Mouse (Mus musculus) forebrain, embryonic 14.5 days (tissue): ENCODE measurements around the gene Tor2a. TPM values are rescaled to one million over a fixed set of nuclear protein-coding genes. Genes with fewer than 3 reads are reported as not detected.

Experiments used
- ATAC-seq: fragments of 200-750 bp; cut with Nextera tagmentation; 2 replicates; pipeline ENCODE4 v1.8.0; 2017; ENCODE audit warnings: mild to moderate bottlenecking, moderate library complexity
- DNase-seq: peaks from one replicate; pipeline ENCODE4 v3.0.0-alpha.2; 2015; ENCODE audit warnings: low spot score
- H3K27ac ChIP-seq: fragments of 300-500 bp; sonication (generic); 2 replicates; pipeline ENCODE4 v1.5.1; 2014; ENCODE audit warnings: low read depth, mild to moderate bottlenecking, control low read depth, low read length, moderate library complexity
- H3K27me3 ChIP-seq: fragments of 300-500 bp; sonication (generic); replicated peaks from 2 replicates; pipeline ENCODE4 v1.6.1; 2014; ENCODE audit warnings: low read length, control low read depth, mixed read lengths; ENCODE audit not compliant: control insufficient read depth, insufficient read depth
- H3K36me3 ChIP-seq: fragments of 300-500 bp; sonication (generic); 2 replicates; pipeline ENCODE4 v1.6.1; 2014; ENCODE audit warnings: low read length, control low read depth; ENCODE audit not compliant: control insufficient read depth, insufficient read depth
- H3K4me1 ChIP-seq: fragments of 300-500 bp; sonication (generic); 2 replicates; pipeline ENCODE4 v1.6.1; 2014; ENCODE audit warnings: antibody characterized with exemption, low read length, control low read depth; ENCODE audit not compliant: control insufficient read depth, insufficient read depth
- H3K4me2 ChIP-seq: fragments of 300-500 bp; sonication (generic); 2 replicates; pipeline ENCODE4 v1.6.1; 2014; ENCODE audit warnings: mild to moderate bottlenecking, control low read depth, low read length
- H3K4me3 ChIP-seq: fragments of 300-500 bp; sonication (generic); 2 replicates; pipeline ENCODE4 v1.5.1; 2014; ENCODE audit warnings: low read depth, low read length, control low read depth
- H3K9ac ChIP-seq: fragments of 300-500 bp; sonication (generic); 2 replicates; pipeline ENCODE4 v1.6.1; 2014; ENCODE audit warnings: mild to moderate bottlenecking, low read length, control low read depth, moderate library complexity
- H3K9me3 ChIP-seq: fragments of 300-500 bp; sonication (generic); replicated peaks from 2 replicates; pipeline ENCODE4 v1.6.1; 2016; ENCODE audit warnings: low read length, control low read depth, mixed read lengths; ENCODE audit not compliant: control insufficient read depth
- WGBS: fragments of 180-500 bp; shearing (Covaris S2); extraction: QIAGEN DNeasy Blood & Tissue Kit; methylation state at CpG from one replicate; pipeline ENCODE4 v1.1.7; 2014; 5-methylcytosine and 5-hydroxymethylcytosine counted together
- polyA plus RNA-seq: library from polyadenylated mRNA; unstranded; fragments of >200 nt; fragmentation: Nextera tagmentation; extraction: Ambion mirVana; gene quantifications from 2 replicates; pipeline ENCODE4 v1.2.1, GENCODE M21; 2014

Tor2a gene
- polyA plus RNA-seq, 1 experiment from 2014 or later, result 71.2 TPM

GRCm38 (mm10) chr2:32778081-32778480 is 21.0 kb downstream of the Tor2a start:
- Histone ChIP-seq H3K27ac (no peak overlapping the region), H3K36me3 (no peaks in the 10 kb centered on the region), H3K27me3 (no peaks in the 10 kb centered on the region), H3K4me3 (no peak overlapping the region), H3K9ac (no peak overlapping the region), H3K4me2 (no peak overlapping the region), H3K9me3 (no peaks in the 10 kb centered on the region), H3K4me1 (peaks cover 5% of the 10 kb centered on the region)
- 93% methylated on average over 6 of the region's 6 CpGs for WGBS
- ATAC-seq, result no peak
- DNase-seq, result no peak

GRCm38 (mm10) chr2:32779131-32779530 is 22.1 kb downstream of the Tor2a start:
- Histone ChIP-seq H3K4me3 (no peak overlapping the region), H3K36me3 (no peaks in the 10 kb centered on the region), H3K9me3 (no peaks in the 10 kb centered on the region), H3K27me3 (no peaks in the 10 kb centered on the region), H3K4me1 (peaks cover 5% of the 10 kb centered on the region), H3K9ac (no peak overlapping the region), H3K27ac (no peak overlapping the region), H3K4me2 (no peak overlapping the region)
- 13% methylated on average over 8 of the region's 8 CpGs for WGBS
- DNase-seq (peak; percentile 59), ATAC-seq (no peak)

- Histone ChIP-seq H3K36me3 (no peaks in the 10 kb centered on the region), H3K27ac (no peak overlapping the region), H3K27me3 (no peaks in the 10 kb centered on the region), H3K9me3 (no peaks in the 10 kb centered on the region), H3K4me3 (no peak overlapping the region), H3K4me2 (no peak overlapping the region), H3K9ac (no peak overlapping the region), H3K4me1 (peaks cover 5% of the 10 kb centered on the region)
- ATAC-seq (no peak), DNase-seq (no peak)
- 91% methylated on average over 6 of the region's 6 CpGs for WGBS
Observed at GRCm38 (mm10) chr2:32779714-32780113, 22.7 kb downstream of the Tor2a start.

GRCm38 (mm10) chr2:32781710-32782109 is 24.7 kb downstream of the Tor2a start:
- no peak for ATAC-seq
- 78% methylated on average over 6 of the region's 6 CpGs for WGBS

GRCm38 (mm10) chr2:32784048-32784681 is 27.1 kb downstream of the Tor2a start, which contains the start of gene Cfap157:
Gene Cfap157, minus strand, starts transcription at chr2:32784428.
- no peak within 1 kb of the TSS for H3K27ac ChIP-seq
- WGBS, result 70% methylated on average over 4 of the region's 4 CpGs
- H3K36me3 ChIP-seq, result peaks cover 3% of the 10 kb centered on the region; the same call in 1 of the 2 replicates
- H3K27me3 ChIP-seq, result no peaks in the 10 kb centered on the region
- no peak within 1 kb of the TSS for H3K4me3 ChIP-seq
- no peaks in the 10 kb centered on the region for H3K4me1 ChIP-seq
- no peak within 1 kb of the TSS for H3K4me2 ChIP-seq
- ATAC-seq, result no peak
- peak; percentile 37 for DNase-seq
- H3K9me3 ChIP-seq, result no peaks in the 10 kb centered on the region
- H3K9ac ChIP-seq, result no peak within 1 kb of the TSS

More at GRCm38 (mm10) chr2:32781710-32782109, 24.7 kb downstream of the Tor2a start:
- DNase-seq, result no peak
- no peaks in the 10 kb centered on the region for H3K9me3 ChIP-seq
- H3K27me3 ChIP-seq, result no peaks in the 10 kb centered on the region
- no peaks in the 10 kb centered on the region for H3K4me1 ChIP-seq
- H3K4me3 ChIP-seq, result no peak overlapping the region
- no peaks in the 10 kb centered on the region for H3K36me3 ChIP-seq
- no peak overlapping the region for H3K4me2 ChIP-seq
- no peak overlapping the region for H3K27ac ChIP-seq
- H3K9ac ChIP-seq, result no peak overlapping the region

GRCm38 (mm10) chr2:32787176-32787575 is 30.1 kb downstream of the Tor2a start:
- Histone ChIP-seq H3K4me1 (no peaks in the 10 kb centered on the region), H3K36me3 (peaks cover 19% of the 10 kb centered on the region), H3K9me3 (no peaks in the 10 kb centered on the region), H3K4me2 (no peak overlapping the region), H3K27me3 (no peaks in the 10 kb centered on the region), H3K4me3 (no peak overlapping the region), H3K27ac (no peak overlapping the region), H3K9ac (no peak overlapping the region)
- WGBS, result 59% methylated on average over 6 of the region's 6 CpGs
- peak; percentile 52 for DNase-seq
- no peak for ATAC-seq

GRCm38 (mm10) chr2:32788581-32788980 is 31.5 kb downstream of the Tor2a start:
- ATAC-seq, result no peak
- Histone ChIP-seq H3K36me3 (peaks cover 19% of the 10 kb centered on the region), H3K9me3 (no peaks in the 10 kb centered on the region), H3K4me2 (no peak overlapping the region), H3K4me3 (no peak overlapping the region), H3K27ac (no peak overlapping the region), H3K27me3 (no peaks in the 10 kb centered on the region), H3K9ac (no peak overlapping the region), H3K4me1 (no peaks in the 10 kb centered on the region)
- 70% methylated on average over 2 of the region's 2 CpGs for WGBS
- no peak for DNase-seq

DNA sequence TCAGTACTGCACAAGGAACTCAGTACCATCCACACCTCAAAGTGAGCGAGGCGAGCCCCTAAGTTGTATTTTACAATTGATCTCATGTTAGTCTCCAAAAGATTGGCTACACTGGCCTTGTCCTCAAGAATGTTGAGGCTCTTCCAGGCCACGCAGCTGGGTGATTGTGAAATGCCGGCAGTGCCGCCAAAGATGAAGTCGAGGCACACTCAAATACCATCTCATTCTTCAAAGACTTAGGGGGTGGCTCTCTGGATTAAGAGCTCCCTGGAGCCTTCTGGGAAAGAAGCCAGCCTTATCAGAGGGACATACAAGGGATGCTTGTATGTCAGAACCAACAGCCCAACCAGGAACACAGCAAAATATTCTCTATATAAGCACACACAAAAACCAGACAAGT is 34.3 kb downstream of the Tor2a start:
- H3K36me3 ChIP-seq, result peaks cover 45% of the 10 kb centered on the region
- H3K9ac ChIP-seq, result no peak overlapping the region
- 73% methylated on average over 6 of the region's 6 CpGs for WGBS
- DNase-seq (no peak), ATAC-seq (no peak)
- H3K4me3 ChIP-seq, result no peak overlapping the region
- H3K9me3 ChIP-seq, result no peaks in the 10 kb centered on the region
- H3K4me1 ChIP-seq, result no peaks in the 10 kb centered on the region
- no peaks in the 10 kb centered on the region for H3K27me3 ChIP-seq
- H3K27ac ChIP-seq, result no peak overlapping the region
- no peak overlapping the region for H3K4me2 ChIP-seq

DNA sequence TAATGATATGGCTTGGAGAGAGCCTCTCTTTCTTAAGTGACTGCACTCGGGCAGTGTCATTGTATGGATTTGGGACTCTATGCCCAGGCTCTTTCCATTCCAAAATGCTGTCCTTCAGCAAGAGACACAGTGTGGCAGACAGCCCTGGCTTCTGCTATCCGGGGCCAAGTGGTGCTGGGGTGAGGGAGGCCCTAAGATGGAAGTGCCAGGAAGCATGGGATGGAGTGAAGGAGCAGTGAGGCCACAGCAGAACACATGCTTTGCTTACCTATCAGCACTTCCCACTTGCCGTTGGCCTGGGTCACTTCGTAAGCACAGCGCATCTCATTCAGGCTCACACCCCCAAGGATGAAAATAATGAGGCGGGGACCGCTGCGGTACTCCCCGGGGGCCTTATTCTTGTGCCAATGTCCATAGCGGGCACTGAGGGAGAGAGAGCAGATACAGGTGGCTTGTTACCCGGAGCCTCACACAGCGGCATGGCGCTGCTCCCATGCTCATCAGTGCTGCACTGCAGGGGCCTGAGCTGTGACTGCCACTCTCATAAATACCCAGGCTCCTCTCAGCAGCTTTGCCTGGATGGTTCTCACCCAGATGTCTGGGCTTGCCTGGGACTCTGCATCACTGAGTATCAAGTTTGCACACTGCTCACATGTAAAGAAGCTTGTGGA is 38.8 kb downstream of the Tor2a start:
- peaks cover 78% of the 10 kb centered on the region for H3K36me3 ChIP-seq
- no peak overlapping the region for H3K4me2 ChIP-seq
- 75% methylated on average over 13 of the region's 13 CpGs for WGBS
- ATAC-seq (no peak), DNase-seq (no peak)
- H3K4me1 ChIP-seq, result no peaks in the 10 kb centered on the region
- no peak overlapping the region for H3K27ac ChIP-seq
- no peak overlapping the region for H3K4me3 ChIP-seq
- H3K9me3 ChIP-seq, result no peaks in the 10 kb centered on the region
- H3K27me3 ChIP-seq, result no peaks in the 10 kb centered on the region
- no peak overlapping the region for H3K9ac ChIP-seq
